ENCODE assay signal across 18 mouse cellular contexts in genomic region chr9:66999698-67000097, GRCm38 (mm10).
"Had no signal": no experiment of that assay in that cellular context is flagged by ENCODE, and none has a peak within 500 bp of the region (broad histone marks: within the 10 kb centered on the region; RNA-seq: fewer than 3 reads in every experiment).

No protein-coding gene starts in this region.

- H3K4me2 ChIP-seq: limb, embryonic 12.5 days; liver, embryonic 13.5 days; lung, embryonic 15.5 days; midbrain, embryonic 11.5 days; midbrain, embryonic 15.5 days; neural tube, embryonic 13.5 days had no signal

- H3K27me3 ChIP-seq: limb, embryonic 12.5 days; liver, embryonic 13.5 days; lung, embryonic 15.5 days; megakaryocyte, embryonic 14.5 days; midbrain, embryonic 15.5 days; neural tube, embryonic 13.5 days had no signal

- H3K27ac ChIP-seq: kidney, postnatal 0 days; layer of hippocampus, adult 2 months; limb, embryonic 12.5 days; liver, embryonic 13.5 days; lung, embryonic 15.5 days; macrophage; midbrain, embryonic 15.5 days; neural tube, embryonic 13.5 days had no signal

- H3K9ac ChIP-seq: limb, embryonic 12.5 days; liver, embryonic 13.5 days; liver, postnatal 0 days; lung, embryonic 15.5 days; midbrain, embryonic 15.5 days; neural tube, embryonic 13.5 days had no signal

- H3K4me1 ChIP-seq: midbrain, embryonic 15.5 days; neural tube, embryonic 13.5 days had no signal

- H3K9me3 ChIP-seq: limb, embryonic 12.5 days; liver, embryonic 13.5 days; lung, embryonic 15.5 days; megakaryocyte, embryonic 14.5 days; midbrain, embryonic 15.5 days; neural tube, embryonic 13.5 days had no signal

- DNase-seq: kidney, adult 11 months; kidney, adult 9 months; kidney, postnatal 36 days; liver; liver, embryonic 13.5 days; liver, postnatal 0 days; lung, postnatal 14 days; retina, postnatal 1 day; right cerebral cortex, postnatal 14 days had no signal

- H3K4me3 ChIP-seq: layer of hippocampus, adult 2 months; limb, embryonic 12.5 days; liver, embryonic 13.5 days; lung, embryonic 15.5 days; megakaryocyte, embryonic 14.5 days; midbrain, embryonic 15.5 days; neural tube, embryonic 13.5 days had no signal

- H3K36me3 ChIP-seq: limb, embryonic 12.5 days; liver, embryonic 13.5 days; lung, embryonic 15.5 days; midbrain, embryonic 15.5 days; neural tube, embryonic 13.5 days had no signal

- ATAC-seq: liver, postnatal 0 days; midbrain, embryonic 15.5 days had no signal
